Mouse (Mus musculus): ENCODE results near the gene Cdc42se2.

DNA sequence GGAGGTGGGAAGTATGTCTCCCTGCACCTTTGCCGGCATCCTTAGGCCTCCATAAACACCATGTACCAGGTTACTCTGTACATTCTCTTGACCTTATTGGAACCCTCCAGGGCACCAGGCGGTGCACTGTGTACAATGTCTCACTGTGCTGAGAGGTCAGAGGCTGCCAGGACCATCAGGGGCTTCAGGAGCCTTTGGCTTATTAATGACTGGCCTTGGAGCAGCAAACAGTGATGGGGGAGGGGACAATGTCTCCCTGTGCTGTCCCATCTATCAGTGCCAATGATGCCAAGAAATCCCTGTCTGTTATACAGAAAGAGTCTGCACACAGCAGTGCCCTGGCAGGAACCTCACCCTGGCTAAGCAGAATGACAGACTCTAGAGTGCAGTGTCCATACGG, 69.6 kb downstream of the Cdc42se2 start:
- TF ChIP-seq CTCF (IDR thresholded peaks at IDR 0.05; ENCODE audit: borderline replicate concordance, insufficient read depth, low read length) (no peak), POLR2A (IDR thresholded peaks at IDR 0.05; ENCODE audit: low read depth, low read length) (no peak)

All from embryonic fibroblast, embryonic 13.5 days (primary cell).